Mouse (Mus musculus) heart, postnatal 10 days (tissue): Measurements from ENCODE around the gene Dcun1d5. TPM values are rescaled to one million over a fixed set of nuclear protein-coding genes. Genes with fewer than 3 reads are reported as not detected.
"Not testable (repeated sequence)": the region's sequence is repeated elsewhere in the genome, so short reads cannot be mapped to it uniquely, and the experiment has no call there.

Source experiments
- DNase-seq, 2 experiments: peaks; one replicate each; pipeline ENCODE4 v3.0.0; 2021
- intact Hi-C: fragments of 180-260 bp; cut with DNase I; formaldehyde crosslinking; loops from one replicate; pipeline ENCODE4 v1.15.1; 2025
- total RNA-seq, 2 experiments: library from RNA; stranded (reverse); gene quantifications; 2 replicates each; pipeline ENCODE4 v1.2.3; 2021

Gene Dcun1d5
- 10 to 100 TPM; 60.2 to 60.7 TPM for total RNA-seq

GRCm38 (mm10) chr9:7184172-7184896, at the start of gene Dcun1d5, which contains the start of gene Dync2h1:
TSS of gene Dcun1d5 (plus strand) at chr9:7184520.
TSS of gene Dync2h1 (minus strand) at chr9:7184446.
- DNase-seq: peak; percentile 96 to 97
- intact Hi-C loops: loop anchor here (5.0 kb wide), 1 partner anchor 818 kb away; the partner anchor contains the start of gene Yap1

GRCm38 (mm10) chr9:7154391-7154790, 29.9 kb upstream of the Dcun1d5 start:
- intact Hi-C loops: no loop called here
- no peak for DNase-seq

GRCm38 (mm10) chr9:7158605-7159004, 25.7 kb upstream of the Dcun1d5 start:
- intact Hi-C loops: no loop called here
- no peak for DNase-seq

- intact Hi-C loops: no loop called here
- DNase-seq: no peak
Measured at GRCm38 (mm10) chr9:7159718-7160117, 24.6 kb upstream of the Dcun1d5 start.

GRCm38 (mm10) chr9:7160688-7161087, 23.6 kb upstream of the Dcun1d5 start:
- intact Hi-C loops: no loop called here
- DNase-seq: no peak

- intact Hi-C loops: no loop called here
- no peak for DNase-seq
Measured at GRCm38 (mm10) chr9:7167339-7167998, 16.9 kb upstream of the Dcun1d5 start.

GRCm38 (mm10) chr9:7173756-7174155, 10.6 kb upstream of the Dcun1d5 start:
- intact Hi-C loops: no loop called here
- DNase-seq: no peak

GRCm38 (mm10) chr9:7176618-7177610, 7.4 kb upstream of the Dcun1d5 start:
- peak; percentile 86 to 88 for DNase-seq
- intact Hi-C loops: no loop called here

- intact Hi-C loops: loop anchor here (5.0 kb wide), 1 partner anchor 817 kb away; the partner anchor contains the start of gene Yap1
- peak in 1 of 2 experiments; percentile 56 for DNase-seq
Measured at GRCm38 (mm10) chr9:7184897-7185291, 574 bp downstream of the Dcun1d5 start.

GRCm38 (mm10) chr9:7190694-7191093, 6.4 kb downstream of the Dcun1d5 start:
- intact Hi-C loops, DNase-seq: not testable (repeated sequence)

- DNase-seq: peak; percentile 20 to 55
- intact Hi-C loops: loop anchor here (1.0 kb wide), 1 partner anchor 379 kb away; no protein-coding TSS in a partner anchor
Measured at GRCm38 (mm10) chr9:7216240-7216639, 31.9 kb downstream of the Dcun1d5 start.

- DNase-seq: peak in 1 of 2 experiments; percentile 10
- intact Hi-C loops: no loop called here
Measured at GRCm38 (mm10) chr9:7221024-7221423, 36.7 kb downstream of the Dcun1d5 start.

GRCm38 (mm10) chr9:7221460-7221859, 37.1 kb downstream of the Dcun1d5 start:
- DNase-seq: peak; percentile 3 to 12

GRCm38 (mm10) chr9:7238619-7239018, 54.3 kb downstream of the Dcun1d5 start:
- intact Hi-C loops: no loop called here
- DNase-seq: no peak

More at GRCm38 (mm10) chr9:7221460-7221859, 37.1 kb downstream of the Dcun1d5 start:
- intact Hi-C loops: no loop called here

GRCm38 (mm10) chr9:7239967-7240366, 55.6 kb downstream of the Dcun1d5 start:
- intact Hi-C loops: no loop called here
- no peak for DNase-seq

- no peak for DNase-seq
- intact Hi-C loops: no loop called here
Measured at GRCm38 (mm10) chr9:7252797-7253654, 68.7 kb downstream of the Dcun1d5 start.
